In genomic region chr9:106195693-106196092, GRCm38 (mm10) we compare ENCODE assay signal across 15 mouse cellular contexts. TPM values are rescaled to one million over a fixed set of nuclear protein-coding genes. Genes with fewer than 3 reads are reported as not detected.
DNase-seq lines count a peak whose midpoint lies in the region; ATAC-seq lines count a peak whose summit lies in the region.
"Had no signal": no experiment of that assay in that cellular context is flagged by ENCODE, and none has a peak within 500 bp of the region (broad histone marks: within the 10 kb centered on the region; RNA-seq: fewer than 3 reads in every experiment).

No protein-coding gene starts in this region.

- no peak for ATAC-seq in forebrain, embryonic 14.5 days
- no peak for ATAC-seq in forebrain, embryonic 11.5 days (replicated peaks; ENCODE audit: low FRiP score)
- ATAC-seq in midbrain, embryonic 16.5 days: no peak; the same call in 1 of the 2 replicates
- ATAC-seq: intestine, embryonic 16.5 days had no signal

- H3K4me2 ChIP-seq in forebrain, embryonic 14.5 days (ENCODE audit: low read length): no peak overlapping the region
- H3K4me2 ChIP-seq in forebrain, embryonic 11.5 days (ENCODE audit: low read depth, low read length, severe bottlenecking): no peak overlapping the region
- no peak overlapping the region for H3K4me2 ChIP-seq in midbrain, embryonic 16.5 days (ENCODE audit: low read length)
- H3K4me2 ChIP-seq: embryonic facial prominence, embryonic 15.5 days; limb, embryonic 12.5 days had no signal

- H3K27me3 ChIP-seq in forebrain, embryonic 14.5 days (replicated peaks; ENCODE audit: control insufficient read depth, insufficient read depth, low read length): no peaks in the 10 kb centered on the region
- no peaks in the 10 kb centered on the region for H3K27me3 ChIP-seq in forebrain, embryonic 11.5 days (ENCODE audit: control insufficient read depth, insufficient read depth, low read length)
- no peaks in the 10 kb centered on the region for H3K27me3 ChIP-seq in midbrain, embryonic 16.5 days (ENCODE audit: control insufficient read depth, insufficient read depth, low read depth, low read length)
- H3K27me3 ChIP-seq: embryonic facial prominence, embryonic 15.5 days; limb, embryonic 12.5 days had no signal

- 86% methylated on average over 8 of the region's 8 CpGs for WGBS in forebrain, embryonic 14.5 days
- 88% methylated on average over 8 of the region's 8 CpGs for WGBS in forebrain, embryonic 11.5 days
- 67% methylated on average over 8 of the region's 8 CpGs for WGBS in midbrain, embryonic 16.5 days

- H3K36me3 ChIP-seq in forebrain, embryonic 14.5 days (ENCODE audit: control insufficient read depth, insufficient read depth, low read length): peaks cover 32% of the 10 kb centered on the region
- peaks cover 4% of the 10 kb centered on the region; the same call in 1 of the 2 replicates for H3K36me3 ChIP-seq in forebrain, embryonic 11.5 days (ENCODE audit: control insufficient read depth, insufficient read depth, low read length)
- peaks cover 12% of the 10 kb centered on the region for H3K36me3 ChIP-seq in midbrain, embryonic 16.5 days (ENCODE audit: control insufficient read depth, insufficient read depth, low read length)

- H3K27ac ChIP-seq in forebrain, embryonic 14.5 days (ENCODE audit: low read depth, low read length): no peak overlapping the region
- no peak overlapping the region for H3K27ac ChIP-seq in forebrain, embryonic 11.5 days (ENCODE audit: low read depth, low read length)
- H3K27ac ChIP-seq in midbrain, embryonic 16.5 days (ENCODE audit: low read length): peak overlapping the region; percentile 60
- H3K27ac ChIP-seq: embryonic facial prominence, embryonic 15.5 days; limb, embryonic 12.5 days had no signal

- H3K9ac ChIP-seq in forebrain, embryonic 14.5 days (ENCODE audit: low read length): no peak overlapping the region
- H3K9ac ChIP-seq in forebrain, embryonic 11.5 days (ENCODE audit: low read length): no peak overlapping the region
- H3K9ac ChIP-seq in midbrain, embryonic 16.5 days (ENCODE audit: low read depth, low read length): no peak overlapping the region
- H3K9ac ChIP-seq: embryonic facial prominence, embryonic 15.5 days; limb, embryonic 12.5 days had no signal

- peak; percentile 42 for DNase-seq in forebrain, embryonic 14.5 days (ENCODE audit: low spot score)
- no peak for DNase-seq in forebrain, embryonic 11.5 days (ENCODE audit: low spot score)
- peak; percentile 52 to 56 for DNase-seq in left cerebral cortex, postnatal 36 days (ENCODE audit: low spot score in 2 of 2)
- DNase-seq in left cerebral cortex, postnatal 10 days (ENCODE audit: extremely low spot score in 1 of 2, low spot score in 2 of 2): no peak
- peak; percentile 83 to 84 for DNase-seq in cerebellum, postnatal 14 days
- no peak for DNase-seq in thymus, postnatal 36 days
- DNase-seq in heart, postnatal 14 days: no peak
- DNase-seq: adrenal gland, postnatal 10 days; kidney, postnatal 36 days; lung, adult 18-20 months; thymus, adult 18-20 months had no signal

- H3K4me1 ChIP-seq in forebrain, embryonic 14.5 days (ENCODE audit: control insufficient read depth, insufficient read depth, low read length): 0 out of 2 replicates have a peak, but pooled peaks cover 2% of the 10 kb centered on the region
- H3K4me1 ChIP-seq in forebrain, embryonic 11.5 days (replicated peaks; ENCODE audit: control insufficient read depth, insufficient read depth, low read length): 0 out of 2 replicates have a peak, but pooled peaks cover 3% of the 10 kb centered on the region
- peaks cover 9% of the 10 kb centered on the region for H3K4me1 ChIP-seq in midbrain, embryonic 16.5 days (ENCODE audit: control insufficient read depth, insufficient read depth, low read length)

- intact Hi-C loops in left cerebral cortex, postnatal 36 days (cut with DNase I): no loop called here
- intact Hi-C loops in left cerebral cortex, postnatal 10 days (cut with DNase I): no loop called here
- intact Hi-C loops in heart, postnatal 14 days (cut with DNase I): no loop called here

- H3K4me3 ChIP-seq in forebrain, embryonic 14.5 days (ENCODE audit: low read depth, low read length): no peak overlapping the region
- H3K4me3 ChIP-seq in forebrain, embryonic 11.5 days (ENCODE audit: low read depth, low read length): no peak overlapping the region
- H3K4me3 ChIP-seq in midbrain, embryonic 16.5 days (ENCODE audit: low read depth, low read length): no peak overlapping the region
- H3K4me3 ChIP-seq: embryonic facial prominence, embryonic 15.5 days; limb, embryonic 12.5 days had no signal

- H3K9me3 ChIP-seq in forebrain, embryonic 14.5 days (replicated peaks; ENCODE audit: control insufficient read depth, low read length): no peaks in the 10 kb centered on the region
- no peaks in the 10 kb centered on the region for H3K9me3 ChIP-seq in forebrain, embryonic 11.5 days (ENCODE audit: control insufficient read depth, low read length)
- H3K9me3 ChIP-seq in midbrain, embryonic 16.5 days (replicated peaks; ENCODE audit: control insufficient read depth, low read length, poor library complexity, severe bottlenecking): no peaks in the 10 kb centered on the region
- H3K9me3 ChIP-seq: embryonic facial prominence, embryonic 15.5 days; limb, embryonic 12.5 days had no signal

RNA-seq across cellular contexts. Expression of gene Ppm1m, which starts 3.9 kb away (rescaled TPM):
- polyA plus RNA-seq in forebrain, embryonic 14.5 days (2014; fragmentation: Nextera tagmentation; extraction: Ambion mirVana): 10.3 and 10.7 TPM in 2 replicates
- polyA plus RNA-seq in forebrain, embryonic 11.5 days (2014; fragmentation: Nextera tagmentation; extraction: Ambion mirVana): 37.5 and 40.9 TPM in 2 replicates
- 10 to 100 TPM; 23.0 to 25.8 TPM for total RNA-seq in left cerebral cortex, postnatal 36 days (2021)
- total RNA-seq in left cerebral cortex, postnatal 10 days (2021): 10 to 100 TPM; 20.8 to 24.5 TPM
- polyA plus RNA-seq in midbrain, embryonic 16.5 days (2015; fragmentation: Nextera tagmentation; extraction: Ambion mirVana): 16.6 and 16.7 TPM in 2 replicates
- 10 to 100 TPM; 11.8 to 15.2 TPM for total RNA-seq in heart, postnatal 14 days (2021)

RNA-seq across cellular contexts. Expression of gene Twf2, which starts 7.2 kb away (rescaled TPM):
- 57.5 and 64.7 TPM in 2 replicates for polyA plus RNA-seq in forebrain, embryonic 14.5 days (2014; fragmentation: Nextera tagmentation; extraction: Ambion mirVana)
- 61.3 and 65.5 TPM in 2 replicates for polyA plus RNA-seq in forebrain, embryonic 11.5 days (2014; fragmentation: Nextera tagmentation; extraction: Ambion mirVana)
- total RNA-seq in left cerebral cortex, postnatal 36 days (2021): 10 to 100 TPM; 60.6 to 63.0 TPM
- total RNA-seq in left cerebral cortex, postnatal 10 days (2021): 10 to 100 TPM; 44.5 to 49.9 TPM
- 49.5 and 52.1 TPM in 2 replicates for polyA plus RNA-seq in midbrain, embryonic 16.5 days (2015; fragmentation: Nextera tagmentation; extraction: Ambion mirVana)
- total RNA-seq in heart, postnatal 14 days (2021): 100 to 1,000 TPM; 122 to 142 TPM

RNA-seq across cellular contexts. Expression of gene Wdr82, which starts 25.0 kb away (rescaled TPM):
- polyA plus RNA-seq in forebrain, embryonic 14.5 days (2014; fragmentation: Nextera tagmentation; extraction: Ambion mirVana): 54.7 and 56.4 TPM in 2 replicates
- 33.5 and 34.6 TPM in 2 replicates for polyA plus RNA-seq in forebrain, embryonic 11.5 days (2014; fragmentation: Nextera tagmentation; extraction: Ambion mirVana)
- 100 to 1,000 TPM; 127 to 132 TPM for total RNA-seq in left cerebral cortex, postnatal 36 days (2021)
- total RNA-seq in left cerebral cortex, postnatal 10 days (2021): 100 to 1,000 TPM; 155 to 158 TPM
- polyA plus RNA-seq in midbrain, embryonic 16.5 days (2015; fragmentation: Nextera tagmentation; extraction: Ambion mirVana): 35.5 and 35.9 TPM in 2 replicates
- total RNA-seq in heart, postnatal 14 days (2021): 10 to 100 TPM; 54.4 to 63.1 TPM

RNA-seq across cellular contexts. Expression of gene Tlr9, which starts 26.7 kb away (rescaled TPM):
- polyA plus RNA-seq in forebrain, embryonic 14.5 days (2014; fragmentation: Nextera tagmentation; extraction: Ambion mirVana): not detected in 2 replicates
- not detected in 2 replicates for polyA plus RNA-seq in forebrain, embryonic 11.5 days (2014; fragmentation: Nextera tagmentation; extraction: Ambion mirVana)
- 1 to 10 TPM in 1 of 2 experiments, under 1 TPM in 1; 0.89 to 1.3 TPM for total RNA-seq in left cerebral cortex, postnatal 36 days (2021)
- 1 to 10 TPM; 1.1 to 1.4 TPM for total RNA-seq in left cerebral cortex, postnatal 10 days (2021)
- polyA plus RNA-seq in midbrain, embryonic 16.5 days (2015; fragmentation: Nextera tagmentation; extraction: Ambion mirVana): not detected in 2 replicates
- under 1 TPM; 0.55 to 0.88 TPM for total RNA-seq in heart, postnatal 14 days (2021)
- polyA plus RNA-seq: limb, embryonic 12.5 days had no signal

RNA-seq across cellular contexts. Expression of gene Glyctk, which starts 37.8 kb away (rescaled TPM):
- polyA plus RNA-seq in forebrain, embryonic 14.5 days (2014; fragmentation: Nextera tagmentation; extraction: Ambion mirVana): 2.3 TPM in 2 replicates
- polyA plus RNA-seq in forebrain, embryonic 11.5 days (2014; fragmentation: Nextera tagmentation; extraction: Ambion mirVana): 9.8 and 10.2 TPM in 2 replicates
- total RNA-seq in left cerebral cortex, postnatal 36 days (2021): 1 to 10 TPM; 5.9 to 7.4 TPM
- 1 to 10 TPM; 4.1 to 7.4 TPM for total RNA-seq in left cerebral cortex, postnatal 10 days (2021)
- polyA plus RNA-seq in midbrain, embryonic 16.5 days (2015; fragmentation: Nextera tagmentation; extraction: Ambion mirVana): 3.5 and 3.9 TPM in 2 replicates
- total RNA-seq in heart, postnatal 14 days (2021): 1 to 10 TPM; 1.3 to 1.7 TPM

Comparison
In these comparisons a context has a peak if more than half of its experiments do, and no peak if none do; other contexts are left out.
1. DNase-seq: peak in forebrain, embryonic 14.5 days (single experiment), left cerebral cortex, postnatal 36 days (2 of 2) and cerebellum, postnatal 14 days (2 of 2); none in forebrain, embryonic 11.5 days (single experiment), left cerebral cortex, postnatal 10 days (0 of 2), thymus, postnatal 36 days (0 of 2) and heart, postnatal 14 days (0 of 2).